Mouse (Mus musculus) thymus, adult 2 months (tissue): ENCODE data around the gene Prss53.

Experiments
- CTCF ChIP-seq: fragments of 200-500 bp; IDR thresholded peaks from 2 replicates; pipeline ENCODE4 v1.5.1; 2012; ENCODE audit warnings: mild to moderate bottlenecking, control low read depth, low read length, moderate library complexity, borderline replicate concordance; ENCODE audit not compliant: control insufficient read depth, poor library complexity, insufficient read depth; ENCODE audit errors: extremely low read depth
- POLR2A ChIP-seq: fragments of 200-500 bp; IDR thresholded peaks from 2 replicates; pipeline ENCODE4 v1.6.1; 2012; ENCODE audit warnings: mild to moderate bottlenecking, low read length, control low read depth, moderate library complexity; ENCODE audit not compliant: control insufficient read depth, poor library complexity, insufficient read depth; ENCODE audit errors: extremely low read depth

- TF ChIP-seq POLR2A (no peak), CTCF (no peak)
Measured at GRCm38 (mm10) chr7:127837473-127837872, 53.3 kb downstream of the Prss53 start.
